Mouse (Mus musculus) ovary, postnatal 14 days (tissue): Measurements from ENCODE around the gene Bmf.
"Not testable (repeated sequence)": the region's sequence is repeated elsewhere in the genome, so short reads cannot be mapped to it uniquely, and the experiment has no call there.

Experiments used
- DNase-seq: peaks from one replicate; pipeline ENCODE4 v3.0.0; 2022; ENCODE audit warnings: low spot score

Gene Bmf

GRCm38 (mm10) chr2:118549507-118550473, at the start of gene Bmf:
Gene Bmf, minus strand, starts transcription at chr2:118549687.
- DNase-seq, result peak; percentile 99

- no peak for DNase-seq
Observed at GRCm38 (mm10) chr2:118599087-118599486, 49.6 kb upstream of the Bmf start.

- DNase-seq, result peak; percentile 78
Observed at GRCm38 (mm10) chr2:118597673-118598568, 48.4 kb upstream of the Bmf start, which contains the start of gene Bub1b. Gene Bub1b, plus strand, starts transcription at chr2:118598211.

GRCm38 (mm10) chr2:118591083-118591482, 41.6 kb upstream of the Bmf start:
- DNase-seq, result no peak

GRCm38 (mm10) chr2:118587686-118588085, 38.2 kb upstream of the Bmf start:
- DNase-seq, result no peak

GRCm38 (mm10) chr2:118586013-118586412, 36.5 kb upstream of the Bmf start:
- DNase-seq, result no peak

GRCm38 (mm10) chr2:118573135-118573534, 23.6 kb upstream of the Bmf start:
- no peak for DNase-seq

- no peak for DNase-seq
Observed at GRCm38 (mm10) chr2:118572183-118572836, 22.8 kb upstream of the Bmf start.

- no peak for DNase-seq
Observed at GRCm38 (mm10) chr2:118570939-118571338, 21.5 kb upstream of the Bmf start.

GRCm38 (mm10) chr2:118567179-118567578, 17.7 kb upstream of the Bmf start:
- DNase-seq, result no peak

GRCm38 (mm10) chr2:118562431-118562830, 12.9 kb upstream of the Bmf start:
- DNase-seq, result no peak

GRCm38 (mm10) chr2:118562015-118562414, 12.5 kb upstream of the Bmf start:
- no peak for DNase-seq

- no peak for DNase-seq
Observed at GRCm38 (mm10) chr2:118558426-118558825, 8.9 kb upstream of the Bmf start.

- DNase-seq, result not testable (repeated sequence)
Observed at GRCm38 (mm10) chr2:118554356-118554990, 5.0 kb upstream of the Bmf start.

GRCm38 (mm10) chr2:118551606-118552005, 2.1 kb upstream of the Bmf start:
- no peak for DNase-seq

- no peak for DNase-seq
Observed at GRCm38 (mm10) chr2:118548421-118549221, 866 bp downstream of the Bmf start.

GRCm38 (mm10) chr2:118547541-118548016, 1.9 kb downstream of the Bmf start:
- DNase-seq, result no peak

- no peak for DNase-seq
Observed at GRCm38 (mm10) chr2:118546798-118547165, 2.7 kb downstream of the Bmf start.

GRCm38 (mm10) chr2:118546104-118546797, 3.2 kb downstream of the Bmf start:
- DNase-seq, result no peak
